Mouse (Mus musculus): ENCODE data around the gene Lrrc47.

Lrrc47 gene

DNA sequence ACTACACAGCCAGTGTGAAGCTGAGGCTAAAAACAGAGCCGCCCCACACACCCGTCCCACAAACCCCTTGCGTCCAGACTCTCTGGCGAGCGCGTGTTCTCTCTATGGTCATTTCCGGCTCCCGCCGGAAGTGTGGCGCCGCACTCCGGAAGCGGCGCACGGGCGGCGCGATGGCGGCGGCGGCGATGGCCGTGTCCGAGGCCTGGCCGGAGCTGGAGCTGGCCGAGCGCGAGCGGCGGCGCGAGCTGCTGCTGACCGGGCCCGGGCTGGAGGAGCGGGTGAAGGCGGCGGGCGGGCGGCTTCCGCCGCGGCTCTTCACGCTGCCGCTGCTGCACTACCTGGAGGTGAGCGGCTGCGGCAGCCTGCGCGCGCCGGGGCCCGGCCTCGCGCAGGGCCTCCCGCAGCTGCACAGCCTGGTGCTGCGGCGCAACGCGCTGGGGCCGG lies at the start of gene Lrrc47:
TSS of gene Lrrc47 (plus strand) at position 86 of the 444 bp plus-strand sequence.
- DNase-seq (ENCODE audit: low read depth) = peak; percentile 87

- DNase-seq (ENCODE audit: low read depth) = no peak
Measured at GRCm38 (mm10) chr4:153962631-153963030, 48.9 kb upstream of the Lrrc47 start.

GRCm38 (mm10) chr4:153966651-153967050 lies 44.9 kb upstream of the Lrrc47 start:
- no peak for DNase-seq (ENCODE audit: low read depth)

- no peak for DNase-seq (ENCODE audit: low read depth)
Measured at GRCm38 (mm10) chr4:153967556-153967955, 44.0 kb upstream of the Lrrc47 start.

DNA sequence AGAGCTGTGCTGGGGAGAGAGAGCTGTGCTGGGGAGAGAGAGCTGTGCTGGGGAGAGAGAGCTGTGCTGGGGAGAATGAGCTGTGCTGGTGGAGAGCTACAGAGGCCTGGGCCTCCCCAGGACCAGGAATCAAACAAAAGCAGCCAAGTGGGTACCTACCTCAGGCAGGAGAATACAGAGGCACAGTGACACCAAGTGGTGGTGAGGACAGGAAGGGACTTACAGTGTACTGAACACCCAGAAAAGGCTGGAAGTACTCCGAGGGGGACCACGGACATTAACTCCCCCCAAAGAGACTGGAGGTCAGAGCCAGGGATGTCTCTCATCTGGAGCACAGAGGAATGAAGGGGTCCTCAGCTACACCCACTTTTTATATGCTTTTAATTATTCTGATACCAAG lies 43.5 kb upstream of the Lrrc47 start:
- DNase-seq (ENCODE audit: low read depth) = no peak

DNA sequence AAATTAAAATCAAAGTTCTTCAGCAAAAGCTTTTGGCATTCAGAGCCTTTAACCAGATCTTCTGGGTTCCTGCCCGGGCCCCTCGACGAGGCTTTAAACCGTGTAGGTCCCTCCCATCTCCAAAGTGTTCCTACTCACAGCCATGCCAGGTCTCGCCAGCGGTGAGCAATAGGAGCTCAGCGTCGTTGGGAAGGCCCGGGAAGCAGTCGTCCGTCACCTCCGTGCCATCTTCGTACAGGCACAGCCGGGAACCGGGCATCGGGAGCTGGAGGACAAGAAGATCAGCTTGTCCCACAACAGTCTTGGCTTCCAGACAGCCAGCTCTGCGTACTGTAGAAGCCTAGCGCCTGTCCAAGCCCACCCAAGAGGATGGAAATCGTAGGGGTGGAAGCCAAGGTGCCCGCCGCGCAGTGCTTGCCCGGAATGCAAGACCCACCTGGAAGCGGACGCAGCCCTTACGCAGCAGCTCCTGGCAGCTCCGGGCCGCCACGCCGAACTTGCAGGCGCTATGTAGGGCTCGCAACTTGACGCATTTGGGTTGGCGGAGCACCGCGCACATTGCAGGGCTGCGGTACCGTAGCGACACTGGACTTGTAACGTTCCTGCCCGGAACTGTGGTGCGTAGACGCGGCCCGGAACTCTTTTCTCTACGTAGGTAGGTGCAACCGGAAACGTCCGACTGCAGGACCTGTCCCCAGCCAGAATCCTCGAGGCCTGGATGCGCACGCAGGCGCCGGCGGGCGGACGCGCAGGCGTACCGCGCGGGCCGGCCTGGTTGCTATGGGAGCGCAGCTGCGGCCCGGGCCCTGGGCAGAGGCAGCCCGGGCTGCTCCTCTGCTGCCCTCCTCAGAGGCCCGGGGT lies 36.9 kb upstream of the Lrrc47 start, which contains the start of the genes Dffb and Cep104:
TSS of gene Dffb (minus strand) at position 696 of the 861 bp plus-strand sequence.
TSS of gene Cep104 (plus strand) at position 764 of the 861 bp plus-strand sequence.
- DNase-seq (ENCODE audit: low read depth) = peak; percentile 94

- DNase-seq (ENCODE audit: low read depth) = no peak
Measured at GRCm38 (mm10) chr4:153975292-153975662, 36.3 kb upstream of the Lrrc47 start.

DNA sequence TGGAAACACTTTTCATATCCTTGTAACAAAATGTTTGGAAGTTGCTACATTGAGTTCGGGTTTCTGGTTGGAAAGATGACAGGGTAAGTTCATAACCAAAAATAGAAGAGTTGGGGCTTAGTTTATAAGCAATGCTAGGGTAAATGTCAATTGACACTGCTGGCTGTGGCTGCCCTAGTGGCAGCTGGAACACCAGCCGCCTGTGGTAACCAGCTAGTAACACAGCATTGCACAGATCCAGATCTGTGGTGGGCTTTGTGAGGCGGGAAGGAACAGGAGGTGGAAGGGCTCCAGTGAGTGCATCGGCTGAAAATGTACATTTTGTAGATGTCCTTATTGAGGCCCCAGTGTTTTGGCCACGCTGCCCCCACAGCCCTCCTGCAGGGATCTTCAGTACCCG lies 35.8 kb upstream of the Lrrc47 start:
- peak; percentile 6 for DNase-seq (ENCODE audit: low read depth)

DNA sequence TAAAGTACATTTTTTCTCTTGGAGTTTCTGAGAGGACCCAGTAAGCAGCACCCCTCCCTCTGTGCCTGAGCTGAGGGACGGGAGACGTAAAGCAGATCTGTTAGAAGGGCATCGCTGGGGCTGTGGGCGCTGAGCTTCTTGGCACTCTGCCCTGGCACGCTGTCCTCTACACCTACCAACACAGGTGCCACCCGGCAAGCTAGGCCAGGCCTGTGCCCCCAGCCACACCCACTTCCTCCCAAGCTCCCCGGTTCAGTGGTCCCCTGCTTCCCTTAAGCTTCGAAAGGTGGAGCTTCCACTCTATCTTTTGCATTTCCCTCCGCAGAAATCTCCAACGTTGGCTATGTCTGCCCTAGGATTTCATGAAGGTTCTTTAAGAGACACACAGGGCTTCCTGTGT lies 32.3 kb upstream of the Lrrc47 start:
- no peak for DNase-seq (ENCODE audit: low read depth)

- DNase-seq (ENCODE audit: low read depth) = no peak
Measured at GRCm38 (mm10) chr4:153980470-153980869, 31.1 kb upstream of the Lrrc47 start.

DNA sequence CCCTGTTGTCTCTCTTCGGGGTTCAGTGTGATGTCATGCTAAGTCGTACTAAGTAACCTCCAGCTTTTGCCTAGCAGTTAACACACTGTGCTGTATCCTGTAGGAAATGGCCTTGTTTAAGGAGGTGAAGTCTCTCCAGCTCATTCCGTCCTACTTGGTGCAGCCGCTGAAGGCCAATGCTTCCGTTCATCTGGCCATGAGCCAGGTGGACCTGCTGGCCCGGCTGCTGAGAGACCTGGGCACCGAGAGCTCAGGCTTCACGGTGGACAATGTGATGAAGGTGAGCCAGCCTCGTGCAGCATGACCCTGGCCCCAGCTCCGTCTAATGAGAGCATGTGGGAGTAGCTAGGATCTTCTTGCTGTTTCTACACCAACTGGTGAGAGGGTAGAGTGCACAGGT lies 18.8 kb upstream of the Lrrc47 start:
- DNase-seq (ENCODE audit: low read depth) = no peak

GRCm38 (mm10) chr4:153993505-153993904 lies 18.0 kb upstream of the Lrrc47 start:
- DNase-seq (ENCODE audit: low read depth) = peak; percentile 10

DNA sequence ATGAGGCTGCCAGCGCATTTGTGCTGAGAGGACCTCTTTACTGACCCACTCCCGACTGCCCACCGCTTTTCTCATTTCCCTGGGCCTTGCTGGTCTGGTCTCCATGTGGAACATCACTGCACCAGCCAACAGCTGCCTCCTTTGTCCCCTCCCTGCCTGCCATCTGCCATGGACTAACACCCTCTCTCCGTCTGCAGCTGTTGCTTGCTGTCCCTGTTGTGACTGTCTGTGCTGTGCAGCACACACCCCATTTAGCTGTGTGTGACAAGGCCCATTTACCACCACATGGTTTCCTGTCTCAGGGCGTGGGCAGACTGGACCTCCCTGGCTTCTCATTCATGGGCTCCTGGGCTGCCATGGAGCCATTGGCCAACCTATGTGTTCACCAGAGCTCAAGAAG lies 6.0 kb upstream of the Lrrc47 start:
- DNase-seq (ENCODE audit: low read depth) = no peak

DNA sequence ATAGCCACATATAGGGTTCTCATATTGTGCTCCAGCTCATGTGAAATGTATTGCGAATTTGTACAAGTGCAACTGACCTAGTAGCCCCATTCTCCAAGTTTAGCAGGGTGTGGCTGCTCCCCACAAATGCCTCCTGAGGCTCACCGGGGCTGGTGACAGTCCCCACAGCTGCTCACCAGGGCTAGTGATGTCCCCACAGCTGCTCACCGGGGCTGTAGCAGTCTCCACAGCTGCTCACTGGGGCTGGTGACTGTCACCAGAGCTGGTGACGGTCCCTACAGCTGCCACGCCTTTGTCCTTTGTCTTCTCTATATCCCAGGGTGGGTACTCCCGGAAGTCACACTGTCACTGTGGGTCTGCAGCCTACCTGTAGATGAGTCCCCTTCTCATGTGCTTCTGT lies 5.3 kb upstream of the Lrrc47 start:
- no peak for DNase-seq (ENCODE audit: low read depth)

DNA sequence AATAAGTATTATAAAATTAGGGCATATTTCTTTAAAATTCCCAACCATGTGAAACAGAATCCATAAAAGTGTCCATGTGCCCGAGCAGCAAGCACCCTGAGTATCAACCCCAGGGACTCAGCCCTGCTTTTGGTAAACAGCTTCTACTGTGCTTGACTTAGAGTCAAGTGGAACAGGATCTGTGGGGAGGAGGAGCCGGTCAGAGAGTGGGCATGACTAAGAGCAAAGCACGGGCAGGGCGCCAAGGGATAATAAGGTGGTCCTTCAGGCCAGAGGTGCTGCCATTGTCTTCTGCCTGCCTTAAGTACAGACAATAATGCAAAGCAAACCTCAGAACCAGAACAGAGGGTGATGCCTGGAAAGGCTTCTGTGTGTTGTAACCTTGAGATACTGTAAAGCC lies 3.8 kb upstream of the Lrrc47 start:
- no peak for DNase-seq (ENCODE audit: low read depth)

DNA sequence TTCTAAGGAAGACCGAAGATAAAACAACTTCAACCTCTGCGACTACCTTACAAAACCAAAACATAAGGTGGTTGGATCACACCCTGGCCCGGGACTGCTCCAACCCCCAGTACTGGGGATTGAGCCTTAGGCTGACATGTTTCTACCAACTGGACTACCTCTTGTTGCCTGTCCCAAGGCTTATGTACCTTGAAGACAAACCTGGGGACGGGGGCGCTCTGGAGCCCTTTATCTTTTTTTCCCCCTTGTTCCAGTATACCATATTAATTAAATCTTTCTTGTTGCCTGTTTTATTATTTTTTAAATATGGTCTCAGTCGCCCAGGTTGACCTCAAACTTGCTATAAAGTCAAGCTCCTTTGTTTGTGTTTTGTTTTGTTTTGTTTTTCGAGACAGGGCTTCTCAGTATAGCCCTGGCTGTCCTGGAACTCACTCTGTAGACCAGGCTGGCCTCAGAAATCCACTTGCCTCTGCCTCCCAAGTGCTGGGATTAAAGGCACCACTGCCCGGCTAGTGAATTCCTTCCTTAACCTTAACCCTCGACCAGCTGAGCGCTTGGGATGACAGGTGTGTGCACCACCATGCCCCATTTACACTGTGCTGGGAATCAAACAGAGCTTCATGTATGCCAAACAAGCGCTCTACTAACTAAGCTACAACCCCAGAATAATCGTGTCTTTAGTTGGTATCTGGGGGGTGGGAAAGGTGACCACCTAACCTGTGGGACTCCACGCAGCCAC lies 455 bp upstream of the Lrrc47 start:
- DNase-seq (ENCODE audit: low read depth) = no peak

DNA sequence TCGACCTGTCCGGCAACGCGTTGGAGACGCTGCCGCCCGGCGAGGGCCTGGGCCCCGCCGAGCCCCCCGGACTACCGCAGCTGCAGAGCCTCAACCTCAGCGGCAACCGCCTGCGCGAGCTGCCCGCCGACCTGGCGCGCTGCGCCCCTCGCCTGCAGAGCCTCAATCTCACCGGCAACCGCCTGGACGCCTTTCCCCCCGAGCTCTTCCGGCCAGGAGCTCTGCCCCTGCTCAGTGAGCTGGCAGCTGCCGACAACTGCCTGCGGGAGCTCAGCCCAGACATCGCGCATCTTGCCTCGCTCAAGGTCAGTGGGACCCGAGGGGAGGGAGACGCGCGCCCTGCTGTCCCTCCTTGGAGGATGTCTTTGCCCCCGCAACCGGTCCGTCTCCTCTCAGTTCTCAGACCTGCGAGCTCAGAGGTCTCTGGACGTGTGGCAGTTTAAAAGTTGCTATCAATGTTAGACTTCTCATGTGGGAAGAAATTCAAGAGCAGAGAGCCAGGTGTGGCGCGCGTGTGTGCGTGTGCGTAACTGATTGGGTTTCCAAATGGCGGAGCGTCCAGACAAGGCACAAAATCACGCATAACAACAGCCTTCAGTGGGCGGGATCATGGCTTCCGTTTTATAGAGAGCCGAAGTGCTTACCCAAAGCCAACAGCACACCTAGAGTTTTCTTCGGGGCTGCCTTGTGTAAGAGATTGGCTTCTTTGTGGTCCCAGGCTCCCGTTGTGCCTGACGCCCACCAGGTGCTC lies 776 bp downstream of the Lrrc47 start:
- DNase-seq (ENCODE audit: low read depth) = peak; percentile 35

- no peak for DNase-seq (ENCODE audit: low read depth)
Measured at GRCm38 (mm10) chr4:154015476-154015875, 3.9 kb downstream of the Lrrc47 start.

DNA sequence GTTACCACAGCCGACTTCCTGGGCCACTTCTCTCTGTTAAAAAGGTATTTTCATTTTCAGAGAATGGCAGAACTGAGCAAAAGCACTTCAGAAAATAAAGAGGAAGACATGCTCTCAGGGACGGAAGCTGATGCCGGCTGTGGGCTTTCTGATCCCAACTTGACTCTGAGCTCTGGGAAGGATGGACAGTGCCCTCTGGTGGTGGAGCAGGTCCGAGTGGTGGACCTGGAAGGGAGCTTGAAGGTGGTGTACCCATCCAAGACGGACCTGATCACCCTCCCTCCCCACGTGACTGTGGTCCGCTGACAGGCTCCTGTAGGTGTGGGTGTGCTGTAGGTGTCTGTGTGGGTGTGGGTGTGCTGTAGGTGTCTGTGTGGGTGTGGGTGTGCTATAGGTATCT lies 8.0 kb downstream of the Lrrc47 start:
- peak; percentile 71 for DNase-seq (ENCODE audit: low read depth)

- no peak for DNase-seq (ENCODE audit: low read depth)
Measured at GRCm38 (mm10) chr4:154021432-154021831, 9.9 kb downstream of the Lrrc47 start.

DNA sequence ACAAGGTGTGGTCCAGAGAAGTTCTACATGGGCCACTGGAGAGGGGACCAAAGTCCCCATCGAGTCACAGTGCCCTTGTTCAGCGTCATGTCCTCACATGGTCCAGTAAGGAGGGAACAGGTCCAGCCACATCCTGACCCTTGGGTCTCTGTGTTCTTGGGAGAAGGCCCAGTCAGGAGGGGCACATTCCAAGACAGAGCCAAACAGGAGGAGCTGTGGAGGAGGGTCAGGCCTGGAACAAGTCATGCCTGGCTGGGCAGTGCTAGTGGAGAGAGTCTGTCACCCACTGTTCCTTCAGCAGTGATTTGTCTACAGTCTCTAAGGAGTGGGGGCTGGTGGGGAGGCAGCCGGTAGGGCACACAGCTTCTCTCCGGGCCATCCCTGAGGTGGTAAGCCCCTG lies 10.9 kb downstream of the Lrrc47 start:
- DNase-seq (ENCODE audit: low read depth) = peak; percentile 46

- DNase-seq (ENCODE audit: low read depth) = peak; percentile 40
Measured at GRCm38 (mm10) chr4:154022844-154023243, 11.3 kb downstream of the Lrrc47 start.

Data from NIH3T3 (cell line).